Comparison of ENCODE assay signal across 9 mouse cellular contexts in the genomic region with DNA sequence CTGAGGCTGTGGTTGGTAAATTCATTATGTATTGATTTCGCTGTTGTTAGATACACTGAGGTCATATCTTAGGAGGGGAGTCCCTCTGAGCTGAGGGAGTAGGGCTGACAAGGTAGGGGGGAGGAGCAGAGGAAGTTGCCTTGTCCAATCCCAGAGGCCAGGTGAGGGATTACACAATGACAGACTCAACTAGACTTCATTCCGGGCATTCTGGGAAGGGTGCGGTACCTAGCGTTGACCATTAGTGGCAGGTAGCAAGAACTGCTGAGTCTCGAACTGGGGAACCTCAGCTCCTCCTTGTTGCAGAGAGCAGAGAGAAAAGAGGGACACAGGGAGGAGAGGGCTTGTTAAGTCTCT. TPM values are rescaled to one million over a fixed set of nuclear protein-coding genes. Genes with fewer than 3 reads are reported as not detected.
DNase-seq lines count a peak whose midpoint lies in the region; ATAC-seq and TF ChIP-seq lines count a peak whose summit lies in the region.
"Had no signal": no experiment of that assay in that cellular context is flagged by ENCODE, and none has a peak within 500 bp of the region (broad histone marks: within the 10 kb centered on the region; RNA-seq: fewer than 3 reads in every experiment).

No protein-coding gene starts in this region.

- no peak for DNase-seq in gastrocnemius, adult 2 months
- DNase-seq in gastrocnemius, adult 8-10 months (ENCODE audit: low spot score in 2 of 2) = no peak
- peak; percentile 94 for DNase-seq in R1 (ENCODE audit: low read depth, low spot score)
- DNase-seq in midbrain, embryonic 10.5 days (ENCODE audit: low spot score) = peak; percentile 44
- no peak for DNase-seq in cerebellum, adult 11 months
- DNase-seq in thymus, postnatal 0 days (ENCODE audit: low spot score) = no peak
- DNase-seq in adrenal gland, postnatal 36 days = no peak

- H3K4me1 ChIP-seq in hindbrain, embryonic 16.5 days (ENCODE audit: control insufficient read depth, insufficient read depth, low read depth, low read length) = 0 out of 2 replicates have a peak, but pooled peaks cover 3% of the 10 kb centered on the region
- peaks cover 17% of the 10 kb centered on the region for H3K4me1 ChIP-seq in midbrain, embryonic 10.5 days

- H3K4me2 ChIP-seq in hindbrain, embryonic 16.5 days (ENCODE audit: low read length) = peak overlapping the region; percentile 68

- H3K9me3 ChIP-seq in hindbrain, embryonic 16.5 days (ENCODE audit: control insufficient read depth, low read length) = no peaks in the 10 kb centered on the region
- no peaks in the 10 kb centered on the region for H3K9me3 ChIP-seq in midbrain, embryonic 10.5 days (replicated peaks)

- no peak for TF ChIP-seq CTCF in gastrocnemius, adult 2 months (IDR thresholded peaks at IDR 0.05)

- intact Hi-C loops in gastrocnemius, adult 2 months (cut with DNase I) = no loop called here

- peak; percentile 38; the same call in 1 of the 2 replicates for ATAC-seq in hindbrain, embryonic 16.5 days

- peak overlapping the region; percentile 64 for H3K9ac ChIP-seq in hindbrain, embryonic 16.5 days (ENCODE audit: low read depth, low read length)

- WGBS in hindbrain, embryonic 16.5 days = 17% methylated on average over 5 of the region's 5 CpGs
- WGBS in midbrain, embryonic 10.5 days = 8% methylated on average over 5 of the region's 5 CpGs

- H3K27ac ChIP-seq in gastrocnemius, adult 2 months = no peak overlapping the region
- peak overlapping the region; percentile 42; the same call in 1 of the 2 replicates for H3K27ac ChIP-seq in hindbrain, embryonic 16.5 days (ENCODE audit: low read depth, low read length)
- H3K27ac ChIP-seq in midbrain, embryonic 10.5 days (replicated peaks) = peak overlapping the region; percentile 55; the same call in 1 of the 2 replicates

- H3K4me3 ChIP-seq in gastrocnemius, adult 2 months = peak overlapping the region; percentile 71
- peak overlapping the region; percentile 44 for H3K4me3 ChIP-seq in hindbrain, embryonic 16.5 days (ENCODE audit: low read length)
- H3K4me3 ChIP-seq in midbrain, embryonic 10.5 days = peak overlapping the region; percentile 63

- no peaks in the 10 kb centered on the region for H3K36me3 ChIP-seq in hindbrain, embryonic 16.5 days (ENCODE audit: control insufficient read depth, insufficient read depth, low read length)
- H3K36me3 ChIP-seq in midbrain, embryonic 10.5 days = no peaks in the 10 kb centered on the region

- no peaks in the 10 kb centered on the region for H3K27me3 ChIP-seq in hindbrain, embryonic 16.5 days (replicated peaks; ENCODE audit: control insufficient read depth, insufficient read depth, low read length)
- peaks cover 59% of the 10 kb centered on the region for H3K27me3 ChIP-seq in midbrain, embryonic 10.5 days (ENCODE audit: low read depth, poor library complexity, severe bottlenecking)

RNA-seq across cellular contexts. Expression of a gene that starts 7.8 kb away (rescaled TPM):
- not detected for total RNA-seq in gastrocnemius, adult 2 months (2021)
- under 1 TPM in 1 of 4 experiments, not detected in 3; 0.21 TPM for total RNA-seq in gastrocnemius, adult 8-10 months (2022)
- polyA plus RNA-seq in hindbrain, embryonic 16.5 days (2015; fragmentation: Nextera tagmentation; extraction: Ambion mirVana) = 8.1 and 8.5 TPM in 2 replicates
- polyA plus RNA-seq in midbrain, embryonic 10.5 days (2016; fragmentation: Nextera tagmentation; extraction: Ambion mirVana) = 0.17 and 0.25 TPM in 2 replicates
- polyA plus RNA-seq in thymus, postnatal 0 days (2015; fragmentation: Nextera tagmentation; extraction: Ambion mirVana) = 0.62 and 0.73 TPM in 2 replicates
- 1 to 10 TPM in 1 of 2 experiments, under 1 TPM in 1; 0.63 to 1.1 TPM for total RNA-seq in adrenal gland, postnatal 36 days (2021)

RNA-seq across cellular contexts. Expression of a gene that starts 11.2 kb away (rescaled TPM):
- under 1 TPM in 1 of 2 experiments, not detected in 1; 0.20 TPM for total RNA-seq in gastrocnemius, adult 2 months (2021)
- under 1 TPM in 1 of 4 experiments, not detected in 3; 0.18 TPM for total RNA-seq in gastrocnemius, adult 8-10 months (2022)
- 0.94 and 1.2 TPM in 2 replicates for polyA plus RNA-seq in hindbrain, embryonic 16.5 days (2015; fragmentation: Nextera tagmentation; extraction: Ambion mirVana)
- 0.07 and 0.14 TPM in 2 replicates for polyA plus RNA-seq in midbrain, embryonic 10.5 days (2016; fragmentation: Nextera tagmentation; extraction: Ambion mirVana)
- 0.49 and 0.64 TPM in 2 replicates for polyA plus RNA-seq in thymus, postnatal 0 days (2015; fragmentation: Nextera tagmentation; extraction: Ambion mirVana)
- under 1 TPM; 0.50 to 0.76 TPM for total RNA-seq in adrenal gland, postnatal 36 days (2021)

RNA-seq across cellular contexts. Expression of a gene that starts 13.3 kb away (rescaled TPM):
- not detected for total RNA-seq in gastrocnemius, adult 2 months (2021)
- total RNA-seq in gastrocnemius, adult 8-10 months (2022) = not detected
- 1.4 and 1.8 TPM in 2 replicates for polyA plus RNA-seq in hindbrain, embryonic 16.5 days (2015; fragmentation: Nextera tagmentation; extraction: Ambion mirVana)
- 0.07 and 0.09 TPM in 2 replicates for polyA plus RNA-seq in midbrain, embryonic 10.5 days (2016; fragmentation: Nextera tagmentation; extraction: Ambion mirVana)
- 0.39 and 0.71 TPM in 2 replicates for polyA plus RNA-seq in thymus, postnatal 0 days (2015; fragmentation: Nextera tagmentation; extraction: Ambion mirVana)
- under 1 TPM; 0.17 to 0.26 TPM for total RNA-seq in adrenal gland, postnatal 36 days (2021)

RNA-seq across cellular contexts. Expression of a gene that starts 23.2 kb away (rescaled TPM):
- not detected for total RNA-seq in gastrocnemius, adult 2 months (2021)
- total RNA-seq in gastrocnemius, adult 8-10 months (2022) = not detected
- polyA plus RNA-seq in hindbrain, embryonic 16.5 days (2015; fragmentation: Nextera tagmentation; extraction: Ambion mirVana) = 0.65 and 0.95 TPM in 2 replicates
- not detected in 2 replicates for polyA plus RNA-seq in midbrain, embryonic 10.5 days (2016; fragmentation: Nextera tagmentation; extraction: Ambion mirVana)
- 0.44 and 0.49 TPM in 2 replicates for polyA plus RNA-seq in thymus, postnatal 0 days (2015; fragmentation: Nextera tagmentation; extraction: Ambion mirVana)
- not detected for total RNA-seq in adrenal gland, postnatal 36 days (2021)
- polyA plus RNA-seq: spleen, adult 2 months had no signal

RNA-seq across cellular contexts. Expression of a gene that starts 38.5 kb away (rescaled TPM):
- total RNA-seq in gastrocnemius, adult 2 months (2021) = 10 to 100 TPM; 68.2 to 76.8 TPM
- total RNA-seq in gastrocnemius, adult 8-10 months (2022) = 10 to 100 TPM; 58.8 to 81.4 (median 70.4) TPM
- polyA plus RNA-seq in hindbrain, embryonic 16.5 days (2015; fragmentation: Nextera tagmentation; extraction: Ambion mirVana) = 11.1 and 11.2 TPM in 2 replicates
- 6.8 and 7.6 TPM in 2 replicates for polyA plus RNA-seq in midbrain, embryonic 10.5 days (2016; fragmentation: Nextera tagmentation; extraction: Ambion mirVana)
- 3.5 and 4.7 TPM in 2 replicates for polyA plus RNA-seq in thymus, postnatal 0 days (2015; fragmentation: Nextera tagmentation; extraction: Ambion mirVana)
- 100 to 1,000 TPM; 112 to 153 TPM for total RNA-seq in adrenal gland, postnatal 36 days (2021)

Comparison
In these comparisons a context has a peak if more than half of its experiments do, and no peak if none do; other contexts are left out.
1. DNase-seq: peak in R1 (single experiment) and midbrain, embryonic 10.5 days (single experiment); none in gastrocnemius, adult 2 months (single experiment), gastrocnemius, adult 8-10 months (0 of 2), cerebellum, adult 11 months (single experiment), thymus, postnatal 0 days (single experiment) and adrenal gland, postnatal 36 days (0 of 2).
2. Peak in every context shown above with its lines, with median percentiles within 50 percentile points of each other: H3K4me3 ChIP-seq.